Mouse (Mus musculus): ENCODE data around the gene Plod2.

DNA sequence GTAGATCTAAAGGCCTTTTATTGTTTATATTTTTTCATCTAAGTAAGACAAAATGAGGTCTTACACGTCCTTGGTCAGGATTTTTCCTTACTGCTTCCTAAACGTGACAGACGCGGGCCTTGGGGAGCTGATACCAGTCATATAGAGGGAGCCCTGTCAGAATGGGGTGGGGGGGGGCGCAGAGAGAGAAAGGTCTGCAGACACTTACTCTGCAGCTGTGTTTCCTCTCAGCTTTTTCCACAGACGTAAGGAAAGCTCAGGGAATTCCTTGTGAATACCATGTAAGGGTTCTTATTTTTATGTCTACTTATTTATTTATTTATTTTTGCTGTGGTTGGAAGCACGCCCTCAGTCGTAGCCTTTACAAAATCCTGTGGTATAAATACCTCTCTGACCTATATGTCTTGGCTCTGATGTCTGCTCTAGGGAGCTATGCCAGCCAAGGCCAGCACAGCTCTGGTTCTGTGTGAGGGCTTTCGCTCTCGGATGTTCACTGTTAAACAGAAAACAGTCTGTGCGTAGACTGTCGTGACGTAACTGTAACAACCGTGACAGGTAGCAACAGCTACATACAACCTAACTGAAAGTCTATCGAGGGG, 58.0 kb downstream of the Plod2 start:
- TF ChIP-seq ZNF384 (IDR thresholded peaks at IDR 0.05; ENCODE audit: low read depth, low read length) = no peak
- TF ChIP-seq HCFC1 (IDR thresholded peaks at IDR 0.05; ENCODE audit: borderline replicate concordance, insufficient read depth, low read length) = no peak
